Mouse (Mus musculus) WW6 (cell line): ENCODE measurements around the gene Rbfox1.

Source experiments
- DNase-seq: peaks from one replicate; pipeline ENCODE4 v3.0.0-alpha.2; 2013; ENCODE audit warnings: low read depth, low spot score

Rbfox1 gene

DNA sequence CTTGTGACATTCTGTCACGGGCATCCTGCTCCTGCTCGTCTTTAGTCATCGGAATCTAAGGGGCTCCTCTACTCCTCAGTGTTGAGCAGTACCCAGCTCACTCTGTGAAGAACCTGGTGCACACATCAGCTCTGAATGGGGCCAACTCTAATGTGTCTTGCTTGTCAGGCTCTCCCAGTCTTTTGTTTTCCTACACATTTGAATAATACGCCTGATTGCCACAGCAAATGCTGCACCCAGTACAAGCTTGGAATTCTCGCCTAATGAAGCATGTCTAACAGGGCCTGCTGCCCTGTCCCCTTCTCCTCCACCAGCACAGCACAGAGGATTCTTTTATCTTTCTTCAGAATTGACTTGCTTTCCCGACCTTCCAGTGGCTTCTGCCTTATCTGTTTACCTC lies 1261.3 kb downstream of the Rbfox1 start:
- no peak for DNase-seq

GRCm38 (mm10) chr16:7147884-7148283 lies 1262.7 kb downstream of the Rbfox1 start:
- no peak for DNase-seq

GRCm38 (mm10) chr16:7149106-7149899 lies 1264.1 kb downstream of the Rbfox1 start:
- DNase-seq, result no peak

DNA sequence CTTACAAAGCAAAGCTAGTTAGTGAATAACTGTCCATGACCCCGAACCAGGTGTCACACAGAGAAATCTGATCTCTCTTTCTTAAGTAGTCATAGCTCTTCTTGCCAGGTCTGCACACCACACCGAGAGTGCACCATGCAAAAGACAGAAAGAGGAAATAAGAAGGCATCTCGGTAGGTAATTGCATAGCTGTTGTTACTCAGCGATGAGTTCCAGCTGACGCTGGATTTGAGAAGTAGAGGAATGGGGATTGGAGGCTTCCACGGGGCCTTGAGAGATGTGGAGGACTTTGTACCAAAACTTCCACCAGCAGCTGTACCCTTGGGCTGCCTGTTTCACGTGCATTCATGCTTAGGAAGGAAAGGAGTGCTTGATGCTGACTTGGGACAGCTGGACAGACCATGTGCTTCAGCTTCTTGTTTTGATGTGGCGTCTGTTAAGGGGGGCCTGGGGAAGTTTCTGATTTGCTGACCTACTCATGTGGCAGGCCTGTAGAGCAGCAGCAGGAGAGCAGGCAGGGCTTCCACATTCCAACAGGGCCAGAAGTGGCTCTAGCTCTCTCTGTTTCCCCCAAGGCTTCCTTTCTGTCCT lies 1265.1 kb downstream of the Rbfox1 start:
- DNase-seq, result no peak

DNA sequence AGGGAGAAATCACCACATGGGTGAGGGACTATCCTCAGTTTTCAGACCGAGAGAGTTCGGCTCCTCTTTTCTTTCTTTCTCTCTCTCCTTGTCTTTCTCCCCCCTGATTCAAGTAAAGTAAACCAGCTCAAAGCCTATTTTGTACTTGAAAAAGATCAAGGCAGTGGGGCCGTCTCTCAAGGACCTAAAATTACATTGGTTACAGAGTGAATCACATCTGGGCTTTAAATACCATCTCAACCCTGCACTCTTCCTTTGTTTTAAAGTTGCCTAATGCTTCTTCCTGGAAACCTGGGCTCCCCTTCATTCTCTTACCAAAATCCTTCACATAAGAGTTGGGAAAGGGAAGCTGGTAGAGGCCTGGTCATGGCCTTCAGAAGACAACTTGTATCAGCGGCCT lies 1267.2 kb downstream of the Rbfox1 start:
- DNase-seq, result no peak

DNA sequence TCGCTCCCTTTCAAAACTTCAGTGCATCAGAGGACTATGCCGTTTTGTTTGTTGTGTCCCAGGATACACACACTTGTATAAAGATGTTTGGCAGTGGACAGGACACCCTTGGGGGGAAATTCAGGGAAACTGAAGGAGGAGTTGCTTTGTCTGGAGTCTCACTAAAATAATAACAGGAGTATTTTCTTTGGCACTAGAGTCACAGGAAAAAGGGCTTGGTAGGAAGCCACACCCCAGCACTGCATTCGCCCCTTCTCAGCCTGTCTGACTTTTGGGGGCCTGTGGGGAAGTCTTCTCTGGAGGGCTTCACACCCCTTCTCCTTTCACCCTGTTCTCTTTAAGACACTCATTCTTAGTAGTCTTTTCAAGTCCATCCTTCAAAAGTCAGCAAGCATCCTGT lies 1269.5 kb downstream of the Rbfox1 start:
- DNase-seq, result no peak

GRCm38 (mm10) chr16:7158856-7159826 lies 1274.0 kb downstream of the Rbfox1 start:
- DNase-seq, result no peak

GRCm38 (mm10) chr16:7159827-7160217 lies 1274.7 kb downstream of the Rbfox1 start:
- no peak for DNase-seq

DNA sequence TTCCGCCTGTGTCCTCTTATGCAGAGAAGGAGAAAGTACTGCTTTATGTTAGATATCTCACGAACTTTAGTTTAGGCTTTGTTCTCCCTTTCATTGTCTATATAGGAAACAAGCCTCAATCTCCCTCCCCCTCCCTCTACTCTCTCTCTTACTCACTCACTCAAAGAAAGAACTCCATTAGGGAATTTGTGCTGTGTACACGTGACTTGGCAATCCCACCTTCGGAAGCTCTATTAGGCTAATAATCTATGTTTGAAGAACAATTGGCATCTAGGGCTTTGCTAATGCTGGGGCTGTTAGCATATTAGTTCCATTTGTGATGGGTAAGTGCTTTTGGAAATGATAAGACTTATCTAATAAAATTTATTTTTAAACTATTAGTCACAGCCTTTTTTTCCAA lies 1277.0 kb downstream of the Rbfox1 start:
- no peak for DNase-seq

DNA sequence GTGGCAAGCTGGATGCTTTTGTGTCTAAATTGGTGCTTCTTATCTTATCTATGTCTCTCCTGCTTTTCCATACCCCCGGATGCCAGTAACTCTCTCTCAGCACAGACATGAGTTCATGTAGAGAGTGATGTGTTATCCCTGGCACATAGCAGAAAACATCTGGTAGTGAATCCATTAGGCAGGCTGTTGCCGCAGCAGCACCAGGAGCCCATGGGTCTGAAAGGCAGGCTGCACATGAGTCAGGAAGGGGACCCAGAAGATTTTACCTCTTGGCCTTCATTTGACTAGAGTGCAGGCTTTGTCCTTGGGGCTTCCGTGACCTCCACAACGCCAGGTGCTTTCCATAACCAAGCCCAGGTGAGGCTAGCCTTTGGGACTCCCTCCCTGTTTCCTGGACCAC lies 1278.5 kb downstream of the Rbfox1 start:
- DNase-seq, result no peak

DNA sequence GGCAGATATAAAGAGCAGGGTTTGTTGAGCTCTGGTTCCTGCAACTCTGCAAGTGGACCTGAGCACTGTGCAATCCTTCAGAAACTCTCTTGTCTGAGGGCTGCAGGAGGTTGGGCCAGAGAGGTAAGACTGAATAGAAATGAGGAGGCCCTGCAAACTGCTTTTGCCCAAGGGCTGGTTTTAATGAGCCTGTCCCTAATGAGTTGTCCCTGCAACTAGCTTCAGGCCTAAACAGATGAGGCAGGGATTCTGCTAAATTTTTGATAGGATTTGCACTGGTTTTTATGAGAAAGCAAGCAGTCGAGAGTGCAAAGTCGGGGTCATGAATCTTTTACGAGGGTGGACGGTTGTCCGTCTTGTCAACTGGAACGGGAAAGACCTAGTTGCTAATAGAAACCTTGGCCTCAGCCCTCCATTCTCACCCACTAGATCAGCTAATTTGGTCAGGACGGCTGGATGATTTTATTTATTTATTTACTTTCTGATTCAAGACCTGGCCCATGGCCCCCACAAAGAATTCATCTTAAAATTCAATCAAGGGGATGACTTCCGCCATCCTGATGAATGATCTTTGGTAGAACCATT lies 1279.1 kb downstream of the Rbfox1 start:
- no peak for DNase-seq

- no peak for DNase-seq
These were observed 1290.8 kb downstream of the Rbfox1 start for GRCm38 (mm10) chr16:7175960-7176359.

GRCm38 (mm10) chr16:7187788-7188187 lies 1302.6 kb downstream of the Rbfox1 start:
- DNase-seq, result no peak

DNA sequence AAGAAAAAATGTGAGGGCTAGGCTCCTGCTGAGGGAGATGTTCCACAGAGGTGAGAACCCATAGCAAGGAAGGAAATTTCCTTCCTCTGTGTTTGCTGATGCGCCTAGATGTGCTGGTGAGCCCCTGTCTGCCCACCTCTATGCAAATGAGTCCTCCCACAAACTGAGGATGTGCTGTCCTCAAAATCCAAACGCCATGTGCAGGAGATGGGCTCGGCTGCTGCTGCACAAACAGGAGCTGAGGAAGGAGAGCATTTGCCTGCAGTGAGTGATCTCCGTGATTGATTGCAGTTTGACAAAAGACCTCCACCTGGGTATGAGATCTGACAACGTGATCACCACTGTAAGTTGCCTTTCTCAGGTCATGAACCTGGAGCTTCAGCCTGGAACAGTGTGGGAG lies 1308.4 kb downstream of the Rbfox1 start:
- no peak for DNase-seq

GRCm38 (mm10) chr16:7197953-7198352 lies 1312.8 kb downstream of the Rbfox1 start:
- no peak for DNase-seq

GRCm38 (mm10) chr16:7200239-7200638 lies 1315.1 kb downstream of the Rbfox1 start:
- no peak for DNase-seq

GRCm38 (mm10) chr16:7201816-7202215 lies 1316.7 kb downstream of the Rbfox1 start:
- DNase-seq, result no peak

GRCm38 (mm10) chr16:7206116-7206900 lies 1321.2 kb downstream of the Rbfox1 start:
- no peak for DNase-seq

- no peak for DNase-seq
These were observed 1322.4 kb downstream of the Rbfox1 start for GRCm38 (mm10) chr16:7207599-7207998.

- DNase-seq, result no peak
These were observed 1327.6 kb downstream of the Rbfox1 start for GRCm38 (mm10) chr16:7212756-7213155.

DNA sequence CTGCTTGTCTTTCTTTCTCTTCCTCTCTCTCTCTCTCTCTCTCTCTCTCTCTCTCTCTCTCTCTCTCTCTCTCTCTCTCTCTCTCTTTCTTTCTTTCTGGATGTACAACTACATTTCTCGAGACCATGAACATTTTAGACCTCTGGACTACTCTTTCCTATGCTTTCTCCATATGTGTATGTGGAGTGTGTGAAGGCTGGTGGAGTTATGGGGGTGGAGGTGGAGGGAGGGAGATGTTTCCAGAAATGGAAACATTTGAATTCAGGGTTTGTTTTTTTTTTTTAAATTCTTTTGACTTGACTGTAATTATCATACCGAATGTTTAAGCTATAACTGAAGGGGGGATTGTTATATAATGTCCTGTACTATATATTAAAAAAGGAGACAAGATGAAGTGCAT lies 1338.1 kb downstream of the Rbfox1 start:
- no peak for DNase-seq
